Mouse (Mus musculus) liver, adult (tissue): ENCODE measurements around the gene Kng2.
A peak's percentile ranks its signal among the peaks of the same experiment; 100 is the strongest.
"Not testable (repeated sequence)": the region's sequence is repeated elsewhere in the genome, so short reads cannot be mapped to it uniquely, and the experiment has no call there.

Experiments
- GATA4 ChIP-seq: IDR thresholded peaks from 2 replicates; pipeline ENCODE4 v1.6.1; 2014; ENCODE audit warnings: mild to moderate bottlenecking, low read length; ENCODE audit not compliant: insufficient replicate concordance

Kng2 gene

DNA sequence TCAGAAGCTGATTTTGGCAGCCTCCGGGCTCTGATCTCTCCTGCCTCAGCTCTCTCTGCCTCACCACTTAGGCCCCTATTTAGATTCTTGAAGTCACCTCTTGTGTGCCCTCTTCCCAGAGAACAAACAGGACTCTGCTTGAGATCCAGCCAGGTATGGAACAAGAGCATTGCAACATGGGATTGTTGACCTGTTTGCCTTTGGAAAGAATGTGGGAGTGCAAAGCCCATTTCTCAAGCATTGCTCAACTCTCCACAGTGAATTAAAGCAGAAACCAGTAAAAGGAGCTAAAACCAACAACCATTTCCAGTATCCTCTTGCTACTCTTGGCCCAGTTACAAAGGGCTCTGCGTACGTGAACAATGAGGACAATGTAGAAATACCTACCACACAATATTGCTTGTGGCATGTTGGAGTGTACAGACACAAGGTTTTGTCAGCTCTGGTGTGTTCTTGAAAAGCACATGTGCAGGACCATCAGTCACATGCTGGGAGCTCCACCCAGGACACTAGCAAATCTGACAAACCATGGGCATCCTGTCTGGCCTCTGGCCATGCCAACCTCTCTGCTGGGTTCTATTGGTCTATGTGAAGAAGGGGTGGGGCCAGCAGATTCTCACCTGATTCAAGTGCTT, at the start of gene Kng2:
Gene Kng2 (minus strand): TSS at position 517 of the 635 bp plus-strand sequence.
- TF ChIP-seq GATA4 = not testable (repeated sequence)

DNA sequence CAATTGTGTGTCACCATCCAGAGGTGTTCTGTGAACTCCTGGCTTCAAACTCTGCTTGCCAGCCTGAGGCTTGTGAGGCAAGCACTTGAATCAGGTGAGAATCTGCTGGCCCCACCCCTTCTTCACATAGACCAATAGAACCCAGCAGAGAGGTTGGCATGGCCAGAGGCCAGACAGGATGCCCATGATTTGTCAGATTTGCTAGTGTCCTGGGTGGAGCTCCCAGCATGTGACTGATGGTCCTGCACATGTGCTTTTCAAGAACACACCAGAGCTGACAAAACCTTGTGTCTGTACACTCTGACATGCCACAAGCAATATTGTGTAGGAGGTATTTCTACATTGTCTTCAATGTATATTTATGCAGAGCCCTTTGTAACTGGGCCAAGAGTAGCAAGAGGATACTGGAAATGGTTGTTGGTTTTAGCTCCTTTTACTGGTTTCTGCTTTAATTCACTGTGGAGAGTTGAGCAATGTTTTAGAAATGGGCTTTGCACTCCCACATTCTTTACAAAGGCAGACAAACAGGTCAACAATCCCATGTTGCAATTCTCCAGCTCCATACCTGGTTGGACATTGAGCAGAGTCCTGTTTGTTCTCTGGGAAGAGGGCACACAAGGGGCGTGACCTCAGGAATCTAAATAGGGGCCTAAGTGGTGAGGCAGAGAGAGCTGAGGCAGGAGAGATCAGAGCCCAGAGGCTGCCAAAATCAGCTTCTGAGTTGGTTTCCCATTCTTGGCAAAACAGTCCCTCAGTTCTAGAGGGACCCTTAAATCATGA, 28.6 kb upstream of the Kng2 start, which contains the start of gene Kng1:
Gene Kng1 (plus strand): TSS at position 198 of the 780 bp plus-strand sequence.
- not testable (repeated sequence) for TF ChIP-seq GATA4

DNA sequence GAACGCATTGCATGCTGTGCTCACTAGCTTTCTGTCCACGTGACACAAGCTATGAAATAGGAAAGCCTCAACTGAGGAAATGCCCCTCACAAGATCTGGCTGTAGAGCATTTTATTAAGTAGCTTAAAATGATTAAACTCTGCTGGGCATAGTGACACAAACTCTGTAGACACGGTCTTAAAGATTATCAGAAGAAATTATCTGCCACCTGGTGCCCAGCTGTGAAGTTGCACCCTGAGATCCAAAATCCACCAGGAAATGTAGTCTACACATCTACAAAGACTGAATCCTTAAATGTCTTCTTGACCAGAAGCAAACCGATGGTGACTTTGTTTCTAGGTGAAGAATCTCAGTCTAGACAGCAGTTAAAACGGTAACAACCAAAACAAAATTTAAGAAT, 17.0 kb upstream of the Kng2 start:
- no peak for TF ChIP-seq GATA4

DNA sequence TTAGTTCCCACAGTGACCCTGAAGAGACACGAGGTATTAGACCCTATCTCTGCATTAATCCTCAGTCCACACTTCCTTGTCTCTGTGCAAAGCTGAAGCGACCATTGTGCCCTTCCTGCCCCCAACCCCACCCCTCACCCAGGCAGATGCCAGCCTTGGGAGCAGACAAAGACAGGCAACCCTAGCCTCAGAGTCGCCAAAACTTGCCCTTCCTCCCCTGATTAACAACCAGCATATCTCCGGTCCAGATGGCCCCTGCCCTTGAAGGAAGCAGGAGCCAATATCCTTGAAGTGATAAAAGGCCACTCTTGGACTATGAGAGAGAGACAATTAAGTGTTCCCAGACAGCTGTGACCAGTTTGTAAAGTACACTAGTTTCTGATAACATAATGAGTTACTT, 11.6 kb upstream of the Kng2 start:
- no peak for TF ChIP-seq GATA4

DNA sequence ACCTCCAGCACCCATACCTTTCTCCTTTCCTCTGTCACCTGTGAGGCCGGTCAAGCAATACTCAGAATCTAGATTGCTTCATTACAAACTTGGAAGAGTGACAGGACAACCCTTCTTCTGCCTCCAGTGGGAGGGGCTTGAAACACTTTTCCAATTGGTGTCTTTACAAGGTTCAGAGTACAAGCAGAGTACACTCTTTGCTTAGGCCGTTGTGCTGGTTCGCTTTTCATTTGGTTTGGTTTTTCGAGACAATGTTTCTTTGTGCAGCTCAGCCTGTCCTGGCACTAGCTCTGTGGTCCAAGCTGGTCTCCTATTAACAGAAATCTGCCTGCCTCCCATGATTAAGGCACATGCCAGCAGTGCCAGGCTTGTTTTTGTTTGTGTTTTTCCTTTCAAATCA, 10.0 kb upstream of the Kng2 start:
- no peak for TF ChIP-seq GATA4

DNA sequence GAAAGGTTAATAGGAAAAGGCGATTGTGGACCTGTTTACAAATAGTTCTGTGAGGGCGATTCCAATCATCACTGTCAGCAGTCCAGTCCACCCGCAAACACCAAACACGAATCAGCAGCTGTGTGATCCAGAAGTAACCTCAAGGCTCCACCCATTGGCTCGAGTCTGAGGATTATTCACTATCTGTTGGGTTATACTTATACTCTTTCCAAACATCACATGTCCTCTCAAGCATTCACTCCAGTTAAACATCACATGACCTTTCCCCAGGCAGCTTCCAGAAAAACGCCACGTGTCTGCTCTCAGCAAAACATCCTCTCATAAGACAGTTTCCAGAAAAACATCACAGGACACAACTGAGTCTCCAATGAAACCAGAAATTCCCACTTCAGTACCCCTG, 8.5 kb upstream of the Kng2 start:
- TF ChIP-seq GATA4 = no peak

DNA sequence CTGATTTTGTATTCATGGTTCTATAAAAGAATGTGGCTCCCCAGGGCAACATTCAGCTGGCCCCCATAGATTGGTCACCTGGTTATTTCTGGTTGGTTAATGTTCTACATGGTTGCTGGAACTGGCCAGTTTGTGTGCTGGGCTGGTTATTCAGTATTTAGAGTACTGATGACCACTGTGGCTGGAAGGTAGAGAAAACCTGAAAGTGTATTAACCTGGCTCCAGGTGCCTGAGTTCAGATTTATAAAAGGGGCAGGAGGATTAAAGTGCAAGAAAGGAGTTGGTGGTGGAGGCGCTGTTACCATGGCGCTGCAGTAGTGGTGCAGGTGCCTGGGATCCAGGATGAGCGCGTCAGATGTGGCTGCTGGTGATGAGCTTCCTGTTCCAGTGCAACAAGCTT, 4.4 kb upstream of the Kng2 start:
- TF ChIP-seq GATA4 = no peak

DNA sequence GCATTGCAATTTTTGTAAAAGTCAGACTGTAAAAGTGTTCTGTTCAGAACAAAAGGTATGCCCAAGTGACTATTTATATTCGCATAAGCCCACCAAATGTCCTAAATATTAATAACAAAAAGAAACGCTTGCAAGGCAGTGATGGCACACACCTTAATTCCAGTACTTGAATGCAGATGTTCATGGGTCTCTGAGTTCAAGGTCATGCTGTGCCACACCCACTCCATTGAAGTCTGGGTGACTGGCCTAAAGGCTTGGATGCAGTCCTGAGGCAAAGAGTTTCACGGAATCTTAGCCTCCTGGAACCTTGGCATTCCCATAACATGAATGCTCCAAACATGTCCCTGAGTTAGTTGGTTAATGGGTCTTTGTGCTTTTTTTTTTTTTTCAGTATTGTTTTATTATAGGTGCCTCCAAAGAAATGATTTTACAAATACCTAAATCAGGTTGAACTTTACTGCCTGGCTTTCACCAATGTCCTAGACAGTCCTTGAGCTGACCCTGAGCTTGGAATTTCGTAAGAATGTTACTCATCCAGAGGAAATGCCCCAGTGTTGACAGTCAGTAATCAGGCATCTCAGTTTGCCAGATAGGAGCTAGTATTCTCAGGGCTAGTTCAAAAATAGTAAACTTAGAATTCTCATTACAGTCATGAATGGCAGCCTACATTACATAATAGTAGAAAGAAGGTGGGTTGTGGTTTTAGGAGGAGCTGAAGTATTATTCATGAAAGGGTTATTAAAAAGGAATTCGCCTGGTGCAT, 1.6 kb upstream of the Kng2 start:
- TF ChIP-seq GATA4 = peak; percentile 52; the same call in 1 of the 2 replicates

DNA sequence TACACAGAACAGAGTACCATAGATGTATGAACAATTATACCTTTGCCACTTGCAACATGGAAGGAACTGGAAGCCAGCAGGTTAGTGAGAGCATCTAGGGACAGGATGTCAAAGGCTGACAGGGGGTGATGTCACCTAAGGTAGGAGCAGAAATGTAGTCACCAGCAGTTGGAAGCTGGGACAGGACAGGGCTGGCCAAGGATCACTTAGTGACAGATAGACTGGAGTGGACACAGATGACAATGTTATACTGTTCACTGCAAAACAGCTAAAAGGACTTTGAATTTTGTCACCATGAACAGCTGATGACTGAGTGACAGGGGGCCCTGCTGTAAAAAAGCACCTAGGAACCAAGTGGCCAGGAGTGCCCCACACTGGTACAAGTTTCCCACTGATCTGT, 2.7 kb downstream of the Kng2 start:
- TF ChIP-seq GATA4 = no peak

DNA sequence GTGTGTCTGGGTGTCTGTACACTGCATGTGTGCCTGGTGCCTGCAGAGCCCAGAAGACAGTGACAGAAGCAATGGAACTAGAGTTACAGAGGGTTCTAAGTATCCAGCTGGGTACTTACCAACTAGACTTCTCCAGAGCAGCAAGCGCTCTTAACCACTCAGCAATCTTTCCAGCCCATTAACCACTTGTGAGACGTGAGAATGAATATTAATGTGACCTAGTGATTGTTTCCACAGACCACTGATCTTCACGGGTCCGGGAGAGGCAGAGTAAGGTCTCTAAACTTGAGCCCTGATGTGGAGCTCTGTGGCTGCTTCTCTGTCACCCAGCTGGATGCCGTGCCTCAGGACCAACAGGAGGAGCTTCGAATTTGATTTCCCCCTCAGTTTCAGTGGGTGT, 4.2 kb downstream of the Kng2 start:
- TF ChIP-seq GATA4 = no peak

DNA sequence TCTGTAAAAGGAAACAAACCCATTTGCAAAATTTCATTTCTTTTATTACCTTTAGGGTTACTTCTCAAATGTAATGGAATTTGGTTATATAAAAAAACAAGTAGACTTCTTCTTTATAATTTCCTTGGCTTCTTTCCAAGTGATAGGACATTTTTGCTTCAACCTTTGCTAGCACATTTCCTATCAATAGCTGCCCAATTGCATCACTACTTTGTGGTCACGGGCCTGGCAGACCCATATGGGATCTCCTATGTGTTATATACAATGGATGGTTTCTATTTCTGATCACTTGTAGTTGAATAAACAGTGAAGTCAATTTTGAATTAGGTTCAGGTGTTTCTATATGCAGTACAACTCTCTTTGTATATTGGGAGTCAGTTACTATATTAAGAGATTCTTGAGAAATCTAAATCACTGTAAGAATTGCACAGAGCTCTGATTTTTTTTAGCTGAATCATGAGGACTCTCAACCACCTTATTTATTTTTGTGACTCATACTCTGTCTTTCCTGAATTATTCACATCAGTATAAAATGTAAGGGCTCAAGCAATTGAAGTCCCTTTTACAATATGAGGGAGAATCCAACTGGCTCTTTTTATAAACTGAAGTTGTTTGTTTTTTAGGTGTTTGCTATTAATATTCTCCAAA, 61.8 kb downstream of the Kng2 start:
- no peak for TF ChIP-seq GATA4

DNA sequence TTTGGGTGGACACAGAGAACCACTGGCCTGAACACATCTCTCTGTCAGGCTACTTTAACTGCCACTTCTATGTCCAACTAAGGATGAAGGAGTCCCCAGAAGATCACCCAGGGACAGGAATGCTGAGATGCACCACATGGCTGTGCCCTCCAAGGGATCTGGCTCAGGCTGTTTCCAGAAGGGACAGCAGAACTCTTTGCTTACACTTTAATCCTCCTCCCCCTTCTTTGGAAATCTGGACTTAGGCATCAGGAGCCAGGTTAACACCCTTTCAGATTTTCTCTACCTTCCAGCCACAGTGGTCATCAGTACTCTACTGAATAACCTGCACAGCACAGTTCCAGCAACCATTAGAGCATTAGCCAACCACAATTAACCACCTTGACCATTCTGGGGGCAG, 66.0 kb downstream of the Kng2 start:
- no peak for TF ChIP-seq GATA4

DNA sequence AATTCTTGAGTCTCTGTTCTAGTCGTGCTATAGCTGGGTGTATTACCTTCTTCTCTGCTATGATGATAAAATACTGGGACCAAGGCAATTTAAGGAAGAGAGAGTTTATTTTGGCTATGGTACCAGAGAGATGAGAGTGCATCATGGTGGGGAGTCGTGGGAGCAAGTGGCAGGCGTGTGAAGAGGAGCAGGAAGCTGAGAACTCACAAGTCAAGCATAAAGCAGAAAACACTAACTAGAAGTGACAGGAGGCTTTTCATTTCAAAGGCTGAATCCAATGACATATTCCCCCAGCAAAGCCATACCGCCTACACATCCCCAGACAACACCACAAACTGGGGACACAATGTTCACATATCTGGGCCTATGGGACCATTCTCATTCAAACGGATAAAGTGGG, 67.0 kb downstream of the Kng2 start:
- no peak for TF ChIP-seq GATA4

DNA sequence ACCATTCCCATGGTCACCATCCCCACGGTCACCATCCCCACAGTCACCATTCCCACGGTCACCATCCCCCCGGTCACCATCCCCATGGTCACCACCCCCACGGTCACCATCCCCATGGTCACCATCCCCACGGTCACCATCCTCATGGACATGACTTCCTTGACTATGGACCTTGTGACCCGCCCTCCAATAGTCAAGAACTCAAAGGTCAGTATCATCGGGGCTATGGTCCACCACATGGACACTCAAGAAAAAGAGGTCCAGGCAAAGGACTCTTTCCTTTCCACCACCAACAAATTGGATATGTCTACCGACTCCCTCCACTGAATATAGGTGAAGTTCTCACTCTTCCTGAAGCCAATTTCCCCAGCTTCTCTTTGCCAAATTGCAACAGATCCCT, 68.2 kb downstream of the Kng2 start:
- no peak for TF ChIP-seq GATA4

DNA sequence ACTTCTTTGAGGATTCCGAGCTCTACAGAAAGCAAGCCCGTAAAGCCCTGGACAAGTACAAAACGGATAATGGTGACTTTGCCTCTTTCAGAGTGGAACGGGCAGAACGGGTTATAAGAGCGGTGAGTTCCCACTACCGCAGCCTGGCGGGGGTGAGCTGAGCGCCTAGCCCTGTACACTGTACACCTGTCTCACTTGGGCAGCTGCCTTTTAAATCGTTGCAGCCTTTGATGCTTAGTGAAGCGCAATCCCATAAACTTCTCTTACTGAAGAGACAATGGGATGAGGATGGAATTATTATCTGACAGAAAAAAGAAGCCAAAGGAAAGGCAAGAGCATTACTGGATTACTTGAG, 73.2 kb downstream of the Kng2 start:
- no peak for TF ChIP-seq GATA4

DNA sequence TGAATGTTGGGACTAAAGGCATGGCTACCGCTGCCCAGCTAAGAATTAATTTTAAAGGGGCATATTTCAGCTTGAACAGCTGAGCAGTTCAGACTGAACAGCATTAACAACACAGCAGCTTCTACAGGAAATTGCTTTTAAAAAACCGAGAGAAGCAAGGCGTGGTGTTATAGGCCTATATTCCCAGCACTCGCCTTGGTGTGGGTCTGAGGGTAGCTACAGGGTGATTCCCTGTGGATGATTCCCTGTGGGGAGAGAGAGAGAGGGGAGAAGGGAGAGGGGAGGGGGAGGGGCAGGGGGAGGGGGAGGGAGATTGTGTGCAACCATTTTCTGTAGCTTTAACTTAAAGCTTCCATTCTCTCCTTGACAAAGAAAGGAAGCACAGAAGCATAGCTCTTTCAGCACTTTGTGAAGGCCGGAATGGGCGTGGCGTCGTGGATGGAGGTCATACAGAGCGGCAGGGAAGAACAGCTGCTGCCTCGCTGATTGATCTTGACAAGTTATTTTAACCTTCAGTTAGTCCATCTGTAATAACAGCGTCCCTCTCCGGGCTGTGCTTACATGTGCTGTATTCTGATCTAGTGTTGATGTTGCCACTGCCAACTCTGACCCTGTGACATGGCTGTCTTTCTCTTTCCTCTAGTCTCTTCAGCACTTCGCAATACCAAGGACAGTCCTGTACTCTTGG, 73.7 kb downstream of the Kng2 start:
- no peak for TF ChIP-seq GATA4

DNA sequence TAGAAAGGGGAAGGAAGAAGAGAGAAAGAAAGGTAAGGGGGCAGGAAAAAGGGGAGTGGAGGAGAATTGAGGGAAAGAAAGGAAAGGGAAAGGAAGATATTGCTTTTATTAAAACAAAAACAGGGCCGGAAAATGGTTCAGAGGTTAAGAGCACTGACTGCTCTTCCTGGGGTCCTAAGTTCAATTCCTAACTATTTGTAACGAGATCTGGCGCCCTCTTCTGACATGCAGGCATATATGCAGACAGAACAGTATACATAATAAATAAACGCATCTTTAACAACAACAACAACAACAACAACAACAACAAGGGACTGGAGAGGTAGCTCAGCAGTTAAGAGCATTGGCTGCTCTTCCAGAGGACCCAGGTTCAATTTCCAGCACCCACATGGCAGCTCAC, 76.2 kb downstream of the Kng2 start:
- TF ChIP-seq GATA4 = no peak
